Mouse (Mus musculus) lung, embryonic 16.5 days (tissue): ENCODE results near the gene Teddm1b. TPM values are rescaled to one million over a fixed set of nuclear protein-coding genes. Genes with fewer than 3 reads are reported as not detected.

Source experiments
- ATAC-seq: fragments of 200-750 bp; cut with Nextera tagmentation; 2 replicates; pipeline ENCODE4 v1.8.0; 2017; ENCODE audit warnings: low read depth, mild to moderate bottlenecking, moderate library complexity
- H3K27ac ChIP-seq: fragments of 300-500 bp; sonication (generic); 2 replicates; pipeline ENCODE4 v1.5.1; 2014; ENCODE audit warnings: mild to moderate bottlenecking, control low read depth, low read length
- H3K27me3 ChIP-seq: fragments of 300-500 bp; sonication (generic); 2 replicates; pipeline ENCODE4 v1.6.1; 2014; ENCODE audit warnings: low read depth, low read length, mixed read lengths; ENCODE audit not compliant: control insufficient read depth, insufficient read depth
- H3K36me3 ChIP-seq: fragments of 300-500 bp; sonication (generic); 2 replicates; pipeline ENCODE4 v1.6.1; 2014; ENCODE audit warnings: low read length; ENCODE audit not compliant: control insufficient read depth, insufficient read depth
- H3K4me1 ChIP-seq: fragments of 300-500 bp; sonication (generic); replicated peaks from 2 replicates; pipeline ENCODE4 v1.6.1; 2014; ENCODE audit warnings: low read length, mixed read lengths; ENCODE audit not compliant: control insufficient read depth, insufficient read depth
- H3K4me2 ChIP-seq: fragments of 300-500 bp; sonication (generic); 2 replicates; pipeline ENCODE4 v1.6.1; 2014; ENCODE audit warnings: low read depth, low read length, control low read depth
- H3K4me3 ChIP-seq: fragments of 300-500 bp; sonication (generic); 2 replicates; pipeline ENCODE4 v1.5.1; 2014; ENCODE audit warnings: mild to moderate bottlenecking, low read length, control low read depth
- H3K9ac ChIP-seq: fragments of 300-500 bp; sonication (generic); 2 replicates; pipeline ENCODE4 v1.6.1; 2014; ENCODE audit warnings: low read length, control low read depth
- H3K9me3 ChIP-seq: fragments of 300-500 bp; sonication (generic); 2 replicates; pipeline ENCODE4 v1.6.1; 2016; ENCODE audit warnings: low read length; ENCODE audit not compliant: control insufficient read depth
- WGBS: fragments of 180-500 bp; shearing (Covaris S2); extraction: QIAGEN DNeasy Blood & Tissue Kit; methylation state at CpG from one replicate; pipeline ENCODE4 v1.1.7; 2014; 5-methylcytosine and 5-hydroxymethylcytosine counted together
- polyA plus RNA-seq: library from polyadenylated mRNA; unstranded; fragments of >200 nt; fragmentation: Nextera tagmentation; extraction: Ambion mirVana; gene quantifications from 2 replicates; pipeline ENCODE4 v1.2.1, GENCODE M21; 2015

The Teddm1b gene
- polyA plus RNA-seq, 1 experiment from 2014 or later, result 0.09 TPM

DNA sequence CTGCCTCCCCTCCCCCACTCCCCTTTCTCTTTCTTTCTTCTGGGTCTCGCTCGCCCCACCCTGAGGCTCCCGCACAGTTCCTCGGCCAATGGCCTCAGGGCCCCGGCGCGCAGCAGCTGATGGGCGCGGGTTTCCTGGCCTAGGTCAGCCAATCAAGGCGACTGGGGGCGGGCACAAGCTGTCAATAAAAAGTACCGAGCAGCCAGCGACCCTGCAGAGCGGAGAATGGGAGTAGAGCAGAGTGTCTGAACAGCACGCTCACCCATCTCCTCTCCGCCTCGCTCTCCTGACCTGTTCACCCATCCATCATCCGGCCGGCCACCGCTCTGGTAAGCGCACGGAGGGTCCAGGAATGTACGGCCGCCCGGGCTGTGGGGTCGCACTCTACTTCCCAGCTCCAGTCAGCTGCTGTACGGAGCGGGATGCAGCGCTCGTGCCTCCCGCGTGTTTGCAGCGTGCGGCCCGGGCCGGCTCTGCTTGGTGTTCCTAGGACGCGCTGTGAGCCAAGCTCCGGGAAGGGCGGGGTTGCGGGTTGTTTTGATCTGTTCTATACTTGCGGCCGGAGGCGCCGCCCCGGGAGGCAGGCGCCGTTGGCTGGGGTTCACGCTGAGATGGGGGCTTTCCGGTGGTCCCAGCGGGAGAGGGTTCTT is 25.7 kb downstream of the Teddm1b start, which contains the start of the genes Glul and Teddm2:
Gene Glul, plus strand, starts transcription at position 214 of the 650 bp plus-strand sequence.
Gene Teddm2, minus strand, starts transcription at position 498 of the 650 bp plus-strand sequence.
- WGBS, result under 1% methylated on average over 51 of the region's 51 CpGs
- peak within 1 kb of the TSS; percentile 62 for H3K4me2 ChIP-seq

DNA sequence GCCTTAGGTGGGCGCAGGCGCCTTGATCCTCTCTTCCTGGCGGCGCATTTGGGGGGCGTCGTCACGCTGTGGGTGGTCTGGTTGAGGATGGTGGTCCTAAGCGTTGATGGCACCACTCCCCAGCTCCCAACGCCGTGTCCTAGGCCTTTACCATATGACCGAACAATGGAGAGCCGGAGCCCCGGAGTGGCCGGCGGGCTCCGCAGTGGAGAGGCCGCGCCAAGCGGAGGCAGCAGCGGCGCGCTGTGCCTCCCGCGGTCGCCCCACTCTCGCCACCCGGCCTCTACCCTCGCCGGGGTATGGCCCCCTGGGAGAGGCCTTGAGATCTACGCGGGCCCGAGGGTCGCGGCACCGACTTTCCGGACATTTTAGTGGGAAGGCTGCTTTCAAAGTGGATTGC is 26.2 kb downstream of the Teddm1b start:
- H3K4me3 ChIP-seq, result peak overlapping the region; percentile 82
- no peaks in the 10 kb centered on the region for H3K27me3 ChIP-seq
- ATAC-seq, result peak; percentile 39
- H3K4me2 ChIP-seq, result peak overlapping the region; percentile 62
- H3K4me1 ChIP-seq, result peaks cover 10% of the 10 kb centered on the region
- peak overlapping the region; percentile 94 for H3K9ac ChIP-seq
- H3K36me3 ChIP-seq, result peaks cover 21% of the 10 kb centered on the region
- H3K27ac ChIP-seq, result peak overlapping the region; percentile 96
- H3K9me3 ChIP-seq, result no peaks in the 10 kb centered on the region
- under 1% methylated on average over 36 of the region's 36 CpGs for WGBS

More for the DNA sequence above, 25.7 kb downstream of the Teddm1b start, which contains the start of the genes Glul and Teddm2:
- Histone ChIP-seq H3K27me3 (no peaks in the 10 kb centered on the region), H3K4me1 (peaks cover 10% of the 10 kb centered on the region), H3K9ac (peak within 1 kb of the TSS; percentile 94), H3K4me3 (peak within 1 kb of the TSS; percentile 82), H3K27ac (peak within 1 kb of the TSS; percentile 96), H3K9me3 (no peaks in the 10 kb centered on the region), H3K36me3 (peaks cover 16% of the 10 kb centered on the region)
- peak; percentile 97 for ATAC-seq

DNA sequence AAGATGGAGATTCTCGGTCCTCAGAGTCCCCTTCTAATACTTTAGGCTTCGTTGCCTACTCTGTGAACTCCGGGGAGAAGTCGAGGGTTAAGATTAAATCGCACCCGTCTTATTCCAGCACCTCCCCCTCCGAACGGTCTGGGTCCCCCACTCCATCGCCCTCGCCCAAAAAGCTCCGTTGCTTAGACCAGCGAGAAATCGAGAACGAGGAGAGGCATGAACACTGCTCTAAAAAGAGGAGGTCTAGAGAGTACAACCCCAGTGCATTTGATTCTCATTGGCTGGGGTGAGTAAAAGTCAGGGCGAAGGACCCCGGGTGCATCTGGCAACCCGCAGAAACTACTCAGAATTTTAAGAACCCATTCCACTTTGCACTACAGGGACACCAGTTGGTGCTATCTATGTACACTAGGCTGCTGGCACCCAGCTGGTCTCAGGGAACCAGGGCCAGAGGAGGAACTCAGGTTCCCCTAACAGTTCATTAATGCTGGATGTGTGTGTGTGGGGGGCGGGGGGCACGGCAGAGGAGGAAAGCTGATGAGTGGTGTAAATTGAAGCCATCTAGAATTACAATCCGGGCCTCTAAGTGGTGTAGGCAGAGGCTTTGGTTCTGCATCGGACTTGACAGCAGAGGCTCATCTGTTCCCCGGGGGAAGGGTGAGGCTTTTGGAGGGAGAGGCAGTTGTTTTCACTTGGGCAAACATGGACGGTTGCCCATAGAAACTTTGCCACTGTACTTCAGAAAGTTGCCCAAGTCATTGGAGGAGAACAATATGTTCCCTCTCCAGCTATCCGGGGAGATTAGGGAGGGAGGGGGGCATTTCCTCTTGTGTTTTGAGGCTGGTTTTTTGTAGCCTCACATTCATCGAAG is 26.9 kb downstream of the Teddm1b start:
- H3K4me1 ChIP-seq, result peaks cover 10% of the 10 kb centered on the region
- no peaks in the 10 kb centered on the region for H3K27me3 ChIP-seq
- H3K36me3 ChIP-seq, result peaks cover 25% of the 10 kb centered on the region
- H3K27ac ChIP-seq, result peak overlapping the region; percentile 96
- no peaks in the 10 kb centered on the region for H3K9me3 ChIP-seq
- ATAC-seq, result no peak
- H3K4me3 ChIP-seq, result peak overlapping the region; percentile 82
- H3K9ac ChIP-seq, result peak overlapping the region; percentile 94
- peak overlapping the region; percentile 62 for H3K4me2 ChIP-seq
- WGBS, result 1% methylated on average over 25 of the region's 25 CpGs

DNA sequence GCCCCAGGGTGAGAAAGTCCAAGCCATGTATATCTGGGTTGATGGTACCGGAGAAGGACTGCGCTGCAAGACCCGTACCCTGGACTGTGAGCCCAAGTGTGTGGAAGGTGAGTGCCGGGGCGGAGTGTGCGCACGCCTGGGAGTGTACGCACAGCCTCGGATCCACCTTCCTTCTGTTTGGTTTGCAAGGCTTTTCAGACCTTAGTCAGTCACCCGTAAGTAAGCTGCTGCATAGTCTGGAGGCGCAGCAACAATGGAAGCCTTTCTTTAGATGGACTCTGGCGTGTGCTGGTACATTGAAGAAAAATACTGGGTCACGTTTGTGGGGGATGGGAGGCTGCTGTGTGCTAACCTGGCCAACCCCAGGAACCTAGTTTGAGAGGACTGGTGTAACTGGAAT is 28.9 kb downstream of the Teddm1b start:
- peaks cover 43% of the 10 kb centered on the region for H3K36me3 ChIP-seq
- H3K9me3 ChIP-seq, result no peaks in the 10 kb centered on the region
- no peak overlapping the region for H3K9ac ChIP-seq
- WGBS, result 81% methylated on average over 13 of the region's 13 CpGs
- no peaks in the 10 kb centered on the region for H3K27me3 ChIP-seq
- H3K4me2 ChIP-seq, result no peak overlapping the region
- peaks cover 10% of the 10 kb centered on the region for H3K4me1 ChIP-seq
- ATAC-seq, result no peak
- H3K4me3 ChIP-seq, result no peak overlapping the region
- H3K27ac ChIP-seq, result no peak overlapping the region

DNA sequence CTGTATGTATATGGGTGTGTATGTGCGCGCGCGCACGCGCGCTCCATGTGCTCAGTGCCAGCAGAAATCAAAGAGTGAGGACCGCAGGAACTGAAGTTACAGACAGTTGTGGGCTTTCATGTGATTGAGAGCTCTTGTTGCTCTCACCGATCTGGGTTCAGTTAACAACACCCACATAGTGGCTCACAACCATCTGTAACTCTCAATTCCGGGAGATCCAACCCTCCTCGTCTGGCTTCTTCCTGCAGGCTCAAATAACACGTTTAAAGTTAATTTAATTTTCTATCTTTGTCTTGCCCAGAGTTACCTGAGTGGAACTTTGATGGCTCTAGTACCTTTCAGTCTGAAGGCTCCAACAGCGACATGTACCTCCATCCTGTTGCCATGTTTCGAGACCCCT is 30.1 kb downstream of the Teddm1b start:
- no peaks in the 10 kb centered on the region for H3K9me3 ChIP-seq
- peaks cover 10% of the 10 kb centered on the region for H3K4me1 ChIP-seq
- H3K27me3 ChIP-seq, result no peaks in the 10 kb centered on the region
- H3K27ac ChIP-seq, result no peak overlapping the region
- no peak for ATAC-seq
- H3K4me2 ChIP-seq, result no peak overlapping the region
- H3K4me3 ChIP-seq, result no peak overlapping the region
- no peak overlapping the region for H3K9ac ChIP-seq
- 95% methylated on average over 14 of the region's 14 CpGs for WGBS
- peaks cover 49% of the 10 kb centered on the region for H3K36me3 ChIP-seq

DNA sequence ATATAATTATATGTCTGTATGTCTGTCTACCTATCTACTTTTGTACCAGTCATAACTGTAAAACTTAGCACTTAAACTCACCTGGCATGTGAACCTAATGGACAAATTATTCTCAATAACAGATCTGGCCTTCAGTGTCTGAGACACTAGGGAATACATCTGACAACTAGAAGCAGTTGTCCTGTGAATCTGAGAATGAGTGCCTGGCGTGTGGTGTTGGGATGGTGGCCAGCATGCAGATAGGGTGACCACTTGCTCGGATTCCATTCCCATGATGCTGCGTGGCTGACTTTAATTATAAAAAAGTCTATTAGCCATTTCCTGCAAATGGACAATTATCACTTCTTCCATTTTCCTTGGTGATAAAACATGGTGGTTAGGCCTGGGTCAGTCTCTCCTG is 31.7 kb downstream of the Teddm1b start:
- Histone ChIP-seq H3K27me3 (no peaks in the 10 kb centered on the region), H3K4me2 (no peak overlapping the region), H3K9me3 (no peaks in the 10 kb centered on the region), H3K9ac (no peak overlapping the region), H3K4me1 (peaks cover 20% of the 10 kb centered on the region), H3K4me3 (no peak overlapping the region), H3K27ac (no peak overlapping the region), H3K36me3 (peaks cover 51% of the 10 kb centered on the region)
- ATAC-seq, result no peak
- WGBS, result 89% methylated on average over 3 of the region's 3 CpGs

DNA sequence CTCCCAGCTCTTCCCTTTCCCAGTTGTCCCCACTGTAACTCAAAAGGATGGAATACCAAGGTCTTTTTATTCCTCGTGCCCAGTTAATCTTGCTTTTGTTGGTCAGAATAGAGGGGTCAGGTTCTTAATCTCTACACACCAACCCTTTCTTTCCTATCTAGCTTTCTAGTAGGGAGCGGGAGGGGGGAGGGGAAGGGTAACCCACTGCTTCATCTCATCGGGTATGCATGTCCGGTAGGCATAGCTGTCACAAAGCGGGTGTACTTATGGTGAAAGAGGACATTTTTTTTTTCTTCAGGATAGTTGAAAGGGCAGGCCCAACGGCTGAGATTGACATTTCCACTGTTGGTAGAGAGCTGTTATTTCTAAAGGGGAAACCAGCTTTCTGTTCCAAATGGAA is 34.1 kb downstream of the Teddm1b start:
- H3K9me3 ChIP-seq, result no peaks in the 10 kb centered on the region
- no peak overlapping the region for H3K9ac ChIP-seq
- H3K4me2 ChIP-seq, result no peak overlapping the region
- H3K27me3 ChIP-seq, result no peaks in the 10 kb centered on the region
- H3K27ac ChIP-seq, result no peak overlapping the region
- ATAC-seq, result no peak
- H3K4me3 ChIP-seq, result no peak overlapping the region
- peaks cover 47% of the 10 kb centered on the region for H3K36me3 ChIP-seq
- 88% methylated on average over 6 of the region's 6 CpGs for WGBS
- H3K4me1 ChIP-seq, result peaks cover 11% of the 10 kb centered on the region

DNA sequence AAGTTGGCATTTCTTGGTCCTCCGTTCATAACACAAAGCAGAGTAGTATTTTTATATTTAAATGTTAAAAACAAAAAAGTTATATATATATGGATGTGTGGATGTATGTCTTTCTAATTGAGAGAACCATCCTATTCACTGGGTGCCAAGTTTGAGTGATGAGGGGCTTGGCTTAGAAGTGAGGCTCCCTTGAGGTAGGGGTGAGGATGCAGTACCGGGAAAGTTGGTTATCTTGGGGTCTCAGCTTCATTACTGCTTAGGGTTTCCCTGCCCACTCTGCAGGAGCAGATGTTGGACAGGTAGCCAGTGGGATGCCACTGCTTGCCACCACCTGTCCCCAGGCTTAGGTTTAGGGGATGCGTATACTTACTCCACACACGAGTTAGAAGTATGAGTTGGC is 34.6 kb downstream of the Teddm1b start:
- no peak overlapping the region for H3K4me2 ChIP-seq
- WGBS, result 69% methylated on average over 4 of the region's 4 CpGs

DNA sequence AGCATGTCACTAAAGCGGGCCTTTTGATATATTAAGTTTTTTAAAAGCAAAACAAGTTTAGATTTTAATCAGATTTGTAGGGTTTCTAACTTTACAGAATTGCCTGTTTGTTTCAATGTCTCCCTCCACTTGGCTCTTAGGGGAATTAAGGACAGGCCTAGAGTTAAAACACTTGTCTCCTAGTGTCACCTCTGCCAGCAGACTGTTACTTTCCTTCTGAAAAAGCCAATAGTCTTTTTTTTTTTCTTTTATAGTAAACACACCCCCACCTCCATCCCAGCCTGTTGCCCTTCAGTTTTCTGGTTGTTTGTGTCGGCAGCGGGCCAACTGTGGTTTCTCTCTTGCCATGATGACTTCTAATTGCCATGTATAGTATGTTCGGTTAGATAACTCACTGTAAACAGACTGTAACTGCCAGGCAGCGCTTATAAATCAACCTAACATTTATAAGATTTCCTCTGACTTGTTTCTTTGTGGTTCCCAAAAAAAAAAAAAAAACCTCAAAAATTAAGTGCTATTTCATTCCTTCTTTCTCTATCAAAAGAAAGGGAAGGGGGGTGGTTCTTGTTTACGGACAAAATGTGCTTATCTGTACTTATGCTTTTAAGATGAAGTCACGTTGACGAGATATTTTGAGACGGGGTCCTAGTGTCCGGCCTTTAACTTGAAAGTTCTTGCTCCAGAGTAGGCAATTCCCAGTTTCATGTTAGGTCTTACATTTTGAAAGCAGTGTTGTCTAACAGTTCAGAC is 35.2 kb downstream of the Teddm1b start:
- no peak overlapping the region for H3K4me2 ChIP-seq
- H3K4me1 ChIP-seq, result peaks cover 11% of the 10 kb centered on the region
- H3K36me3 ChIP-seq, result peaks cover 36% of the 10 kb centered on the region
- no peak overlapping the region for H3K9ac ChIP-seq
- peak overlapping the region; percentile 6 for H3K27ac ChIP-seq
- no peaks in the 10 kb centered on the region for H3K9me3 ChIP-seq
- 54% methylated on average over 10 of the region's 10 CpGs for WGBS
- H3K27me3 ChIP-seq, result no peaks in the 10 kb centered on the region
- ATAC-seq, result peak; percentile 78
- no peak overlapping the region for H3K4me3 ChIP-seq

More for the DNA sequence above, 34.6 kb downstream of the Teddm1b start:
- peaks cover 42% of the 10 kb centered on the region for H3K36me3 ChIP-seq
- H3K4me3 ChIP-seq, result no peak overlapping the region
- H3K9ac ChIP-seq, result no peak overlapping the region
- H3K9me3 ChIP-seq, result no peaks in the 10 kb centered on the region
- no peak for ATAC-seq
- H3K27ac ChIP-seq, result no peak overlapping the region
- H3K4me1 ChIP-seq, result peaks cover 11% of the 10 kb centered on the region
- no peaks in the 10 kb centered on the region for H3K27me3 ChIP-seq
